Mouse (Mus musculus) skeletal muscle tissue, adult 2 months (tissue): Measurements from ENCODE around the gene Cd244a.
A peak's percentile ranks its signal among the peaks of the same experiment; 100 is the strongest.

ENCODE experiments used
- DNase-seq: peaks from one replicate; pipeline ENCODE4 v3.0.0-alpha.2; 2012; ENCODE audit warnings: low read depth, low spot score

Cd244a gene

DNA sequence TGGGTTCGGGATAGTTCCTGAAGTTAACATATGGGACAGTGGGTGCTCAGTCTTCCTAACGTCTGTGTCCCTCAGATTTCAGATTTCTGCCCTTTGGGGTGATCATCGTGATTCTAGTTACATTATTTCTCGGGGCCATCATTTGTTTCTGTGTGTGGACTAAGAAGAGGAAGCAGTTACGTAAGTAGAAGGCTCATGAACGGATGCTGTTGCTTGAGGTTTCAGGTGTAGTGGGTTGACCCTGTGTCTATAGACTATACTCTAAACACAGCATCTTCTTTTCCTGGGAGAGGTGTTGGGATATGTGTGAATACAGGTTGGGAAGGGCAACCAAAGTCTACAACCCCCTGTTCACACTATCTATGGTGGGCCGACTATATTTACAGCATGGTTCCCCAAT is 18.2 kb downstream of the Cd244a start:
- DNase-seq = no peak

DNA sequence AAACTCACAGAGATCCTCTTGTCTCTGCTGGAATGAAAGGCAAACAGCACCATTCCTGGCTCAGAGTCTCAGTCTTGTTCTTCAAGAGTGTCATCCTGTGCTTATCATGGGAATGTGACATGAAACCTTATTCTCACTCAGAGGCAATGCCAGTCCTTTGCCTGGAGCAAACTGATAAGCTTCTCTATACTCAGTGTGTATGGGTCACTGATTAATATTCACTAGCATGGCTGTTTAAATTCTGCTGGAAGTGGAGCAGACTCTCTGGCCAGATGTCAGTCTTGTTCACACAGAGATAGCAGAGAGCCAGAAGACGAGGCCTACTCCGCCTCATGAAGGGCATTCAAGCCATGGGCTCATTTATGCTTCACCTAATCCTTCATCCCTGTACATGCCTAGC is 25.6 kb downstream of the Cd244a start:
- no peak for DNase-seq

DNA sequence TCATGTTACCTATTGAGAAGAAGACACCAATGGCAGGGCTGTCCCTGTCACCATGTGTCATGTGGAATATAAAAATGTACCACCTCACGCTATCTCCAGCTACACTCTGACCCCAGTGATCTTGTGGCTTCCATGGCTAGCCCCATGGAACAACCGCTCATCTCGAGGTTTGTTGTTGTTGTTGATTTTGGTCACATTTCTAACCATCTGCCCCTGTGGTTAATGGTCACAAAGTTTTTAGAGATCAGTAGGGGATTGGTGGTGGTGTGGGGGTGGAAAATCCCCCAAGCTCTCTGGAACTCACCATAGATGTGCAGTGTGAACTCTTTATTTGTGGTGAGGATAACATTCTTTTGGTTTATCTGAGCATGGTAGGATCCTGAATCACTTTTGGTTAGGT is 45.7 kb downstream of the Cd244a start:
- no peak for DNase-seq

DNA sequence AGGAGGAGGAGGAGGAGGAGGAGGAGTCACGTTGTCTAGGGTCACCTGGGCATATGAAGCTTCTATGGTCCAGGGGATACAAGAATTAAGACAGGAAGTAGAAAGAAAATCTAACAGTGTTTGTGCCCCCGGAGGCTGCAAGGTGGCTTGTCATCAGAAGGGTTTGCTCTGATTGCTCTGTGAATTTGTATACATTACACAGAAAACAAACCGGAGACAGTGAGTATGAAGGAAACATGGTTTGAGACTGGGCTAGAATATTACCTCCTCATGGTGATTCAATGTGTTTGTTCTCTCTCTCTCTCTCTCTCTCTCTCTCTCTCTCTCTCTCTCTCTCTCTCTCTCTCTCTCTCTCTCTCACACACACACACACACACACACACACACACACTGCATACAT is 47.7 kb downstream of the Cd244a start:
- no peak for DNase-seq

DNA sequence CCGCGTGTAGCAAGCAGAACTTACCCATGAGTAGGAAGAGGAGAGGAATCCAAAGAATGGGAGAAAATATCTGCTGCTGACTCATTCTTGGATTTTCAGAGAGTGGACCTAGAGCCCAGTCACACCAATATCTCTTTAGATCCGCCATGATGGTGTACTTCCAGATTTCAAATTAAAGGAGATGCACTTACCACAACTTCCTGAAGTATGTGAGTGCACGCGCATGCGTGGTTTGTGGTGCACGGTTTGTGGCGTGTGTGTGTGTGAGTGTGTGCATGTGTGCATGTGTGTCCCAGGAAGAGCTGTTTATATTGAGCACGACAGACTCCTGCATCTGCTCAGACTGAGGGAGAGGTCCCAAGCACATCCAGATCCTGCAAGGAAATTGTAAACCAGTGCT is 48.2 kb downstream of the Cd244a start, which contains the start of gene Ly9:
Ly9 (minus strand) TSS at position 235 of the 400 bp plus-strand sequence.
- peak; percentile 34 for DNase-seq

DNA sequence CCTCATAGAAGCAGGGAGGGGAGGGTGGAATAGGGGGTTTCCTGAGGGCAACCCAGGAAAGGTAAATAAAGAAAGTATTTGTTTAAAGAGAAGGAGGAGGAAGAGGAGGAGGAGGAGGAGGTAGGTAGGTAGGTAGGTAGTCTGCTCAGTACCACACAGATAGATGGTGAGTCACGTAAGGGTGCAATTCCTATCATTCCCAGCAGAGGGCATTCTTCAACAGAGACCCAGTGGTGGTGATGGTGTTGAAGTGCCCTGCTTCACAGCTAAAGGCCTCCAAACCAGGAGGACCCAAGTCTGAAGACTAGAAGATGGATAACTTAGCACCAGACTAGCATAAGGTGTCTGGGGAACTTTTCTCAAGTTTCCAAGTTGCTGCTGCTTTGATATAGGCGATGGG is 51.0 kb downstream of the Cd244a start:
- no peak for DNase-seq

DNA sequence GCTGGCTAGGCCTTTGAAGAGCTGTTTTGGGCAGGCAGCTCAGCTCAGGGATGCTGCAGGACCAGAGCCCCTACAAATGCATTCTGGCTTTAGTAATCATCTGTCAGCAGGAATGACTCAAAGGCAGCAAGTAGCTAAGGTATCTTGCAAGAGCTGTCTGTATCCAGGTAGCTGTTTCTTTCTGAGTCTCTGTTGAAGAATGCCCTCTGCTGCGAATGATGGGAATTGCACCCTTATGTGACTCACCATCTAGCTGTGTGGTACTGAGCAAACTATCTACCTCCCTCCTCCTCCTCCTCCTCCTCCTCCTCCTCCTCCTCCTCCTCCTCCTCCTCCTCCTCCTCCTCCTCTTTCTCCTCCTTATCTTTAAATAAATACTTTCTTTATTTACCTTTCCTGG is 51.8 kb downstream of the Cd244a start:
- DNase-seq = no peak

DNA sequence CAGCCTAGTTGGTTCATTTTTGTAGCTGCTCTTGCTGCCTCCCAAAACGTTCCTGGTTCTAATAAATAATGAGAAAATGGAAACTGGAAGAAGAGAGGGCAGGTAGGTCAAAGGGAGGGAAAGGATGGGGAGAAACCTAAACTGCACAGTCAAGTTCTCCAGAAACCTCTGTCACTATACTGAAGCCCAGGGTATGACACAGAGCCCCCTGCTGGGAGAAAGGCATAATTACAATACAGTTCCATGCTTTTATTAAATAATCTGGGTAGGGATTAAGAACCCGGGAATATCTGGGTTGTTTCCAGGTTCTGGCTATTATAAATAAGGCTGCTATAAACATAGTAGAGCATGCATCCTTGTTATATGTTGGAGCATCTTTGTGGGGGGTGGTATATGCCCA is 55.0 kb downstream of the Cd244a start:
- DNase-seq = no peak

DNA sequence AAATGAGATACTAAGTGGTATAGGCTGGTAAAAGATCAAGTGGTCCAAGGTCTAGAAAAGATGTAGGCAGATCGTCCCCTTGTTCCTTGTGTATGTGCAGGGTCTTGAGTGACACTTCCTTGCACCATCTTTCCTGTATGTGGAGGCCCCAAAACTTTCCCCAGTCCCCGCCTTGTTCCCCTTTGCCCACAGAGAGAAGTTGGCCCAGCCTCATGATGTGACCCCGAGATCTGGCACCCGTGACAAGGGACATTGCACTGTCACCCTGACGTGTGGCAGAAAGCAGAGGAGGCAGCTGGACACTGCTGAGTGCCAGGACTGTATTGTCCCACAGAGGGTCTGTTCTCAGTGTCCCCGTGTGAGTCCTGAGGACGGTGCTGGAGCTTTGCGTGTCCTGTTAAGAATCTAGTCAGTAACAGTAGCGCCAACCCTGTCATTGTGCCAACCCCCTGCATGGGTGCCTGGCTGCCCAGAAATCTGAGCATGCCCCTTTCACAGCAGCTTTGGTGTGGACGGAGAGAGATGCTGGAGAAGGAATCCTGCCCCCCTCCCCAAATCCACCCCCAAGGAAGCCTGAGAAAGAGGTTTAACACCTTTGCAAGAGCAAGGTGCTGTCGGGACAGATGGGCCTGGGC is 58.0 kb downstream of the Cd244a start:
- DNase-seq = no peak

DNA sequence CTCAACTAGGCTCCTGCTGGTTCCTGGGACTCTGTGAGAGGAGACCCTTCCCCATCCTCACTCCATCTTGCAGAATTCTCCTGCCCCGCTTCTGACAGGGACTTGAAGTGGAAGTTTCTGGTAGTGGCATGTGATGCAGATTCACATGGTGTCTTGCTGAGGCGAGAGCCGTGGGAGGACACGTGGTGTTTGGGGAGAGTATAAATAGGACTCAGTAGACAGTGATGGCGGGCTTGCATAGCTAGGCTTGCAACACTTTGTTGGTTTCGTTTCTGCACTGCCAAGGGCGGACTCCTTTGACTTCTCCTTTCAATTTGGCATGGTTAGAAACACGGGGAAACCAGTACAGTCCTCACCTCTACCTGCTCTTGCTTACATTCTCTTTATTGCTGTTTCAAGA is 60.0 kb downstream of the Cd244a start:
- DNase-seq = peak; percentile 52

DNA sequence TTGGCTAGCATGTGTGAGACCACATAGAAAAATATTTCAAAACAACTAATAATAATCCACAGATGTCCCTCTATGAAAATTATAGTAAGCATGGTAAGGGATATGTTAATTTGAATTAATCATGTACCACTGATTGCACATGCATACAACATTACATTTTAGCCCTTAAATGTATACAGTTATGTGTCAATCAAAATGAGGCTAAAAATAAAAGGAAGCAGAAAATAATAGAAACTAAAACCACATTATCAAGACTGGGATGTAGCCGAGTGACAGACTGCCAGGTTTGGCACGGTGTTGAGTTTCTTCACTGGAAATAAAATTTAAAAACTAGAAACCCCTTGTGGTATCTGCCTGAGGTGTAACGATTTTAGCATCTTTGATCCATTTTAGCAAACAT is 60.7 kb downstream of the Cd244a start:
- no peak for DNase-seq

DNA sequence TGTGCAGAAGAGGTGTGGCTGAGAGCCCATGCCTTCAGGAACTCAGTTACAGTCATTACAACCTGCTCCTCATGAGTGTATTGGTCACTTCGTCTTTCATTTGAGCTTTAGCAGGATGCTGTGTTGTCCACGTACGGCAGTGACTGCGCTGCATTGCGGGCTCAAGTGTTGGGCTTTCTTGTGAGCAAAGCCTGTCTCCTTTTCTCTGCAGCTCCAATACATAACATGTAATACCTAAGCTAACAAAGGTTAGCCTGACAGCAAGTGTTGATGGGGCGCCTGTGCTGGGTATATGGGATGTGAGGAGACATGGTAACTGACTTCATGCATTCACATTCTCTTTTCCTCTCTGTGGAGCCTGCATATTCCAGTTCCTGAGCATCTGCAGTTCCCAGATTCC is 61.1 kb downstream of the Cd244a start:
- no peak for DNase-seq

DNA sequence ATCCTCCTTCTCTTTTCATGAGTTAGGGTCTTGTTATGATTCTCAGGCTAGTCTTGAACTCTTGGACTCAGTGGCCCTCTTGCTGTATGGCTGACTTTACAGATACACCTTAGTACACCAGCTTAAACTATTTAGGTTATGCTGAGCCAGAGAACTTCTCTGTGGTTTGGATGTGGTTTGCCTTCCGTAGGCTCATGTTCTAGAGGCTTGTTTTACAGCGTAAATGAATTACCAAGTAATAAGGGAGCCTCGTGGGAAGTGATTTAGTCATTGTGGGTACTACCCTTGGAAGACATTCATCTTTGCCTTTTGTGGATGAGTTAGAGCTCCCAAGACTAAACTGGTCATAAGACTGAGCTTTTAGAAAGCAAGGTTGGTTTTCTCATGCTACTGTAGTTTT is 68.8 kb downstream of the Cd244a start:
- no peak for DNase-seq

DNA sequence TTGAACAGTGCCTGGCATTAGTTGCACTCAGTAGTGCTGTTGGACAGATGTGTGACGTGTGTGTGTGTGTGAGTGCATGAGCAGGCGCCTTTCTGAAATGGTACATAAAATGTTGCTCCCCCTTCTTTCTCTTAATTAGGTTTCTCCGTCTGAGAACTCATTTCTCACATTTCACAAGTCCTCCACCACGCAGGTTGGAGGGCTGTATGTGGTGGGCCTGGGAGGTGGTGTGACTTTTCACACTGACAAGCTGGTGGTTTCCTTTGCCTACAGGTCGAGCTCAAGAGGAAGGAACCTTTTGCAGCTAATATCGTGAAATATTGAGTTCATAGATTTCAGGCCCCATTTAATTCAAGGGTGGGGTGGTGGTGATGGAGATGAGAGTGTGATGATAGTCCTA is 70.2 kb downstream of the Cd244a start:
- no peak for DNase-seq

DNA sequence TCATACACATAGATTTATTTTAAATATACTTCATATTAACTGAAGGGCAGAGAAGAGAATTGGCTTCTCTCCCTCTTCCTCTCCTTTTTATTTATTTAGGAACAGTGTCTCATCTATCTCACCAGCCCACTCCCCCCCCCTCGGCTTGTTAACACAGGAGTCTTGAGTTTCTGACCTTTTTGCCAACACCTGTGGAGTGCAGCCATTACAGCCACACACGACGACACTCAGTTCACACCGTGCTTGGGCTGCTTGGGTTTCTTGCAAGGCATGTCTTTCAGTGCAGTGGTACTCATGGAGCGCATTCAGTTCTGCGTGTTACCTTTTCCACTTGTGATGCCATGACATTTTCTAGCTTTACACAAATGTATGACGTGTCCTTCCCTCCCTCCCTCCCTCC is 71.0 kb downstream of the Cd244a start:
- no peak for DNase-seq

DNA sequence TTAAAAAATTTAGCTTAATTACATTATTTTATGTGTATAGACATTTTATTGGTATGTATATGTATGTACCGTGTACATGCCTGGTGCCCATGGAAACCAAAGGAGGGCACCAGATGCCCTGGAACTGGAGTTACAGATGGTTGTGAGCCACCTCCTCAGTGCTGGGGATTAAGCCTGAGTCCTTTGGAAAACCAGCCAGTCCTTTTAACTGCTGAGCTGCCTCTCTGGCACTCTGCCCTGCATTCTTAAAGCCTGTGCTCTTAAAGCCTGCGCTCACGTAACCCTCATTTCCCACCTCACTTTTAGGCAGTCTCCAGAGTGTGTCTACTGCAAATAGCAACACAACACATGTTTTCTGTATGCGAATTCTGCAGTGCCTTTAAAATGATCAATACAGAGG is 71.9 kb downstream of the Cd244a start:
- DNase-seq = no peak

DNA sequence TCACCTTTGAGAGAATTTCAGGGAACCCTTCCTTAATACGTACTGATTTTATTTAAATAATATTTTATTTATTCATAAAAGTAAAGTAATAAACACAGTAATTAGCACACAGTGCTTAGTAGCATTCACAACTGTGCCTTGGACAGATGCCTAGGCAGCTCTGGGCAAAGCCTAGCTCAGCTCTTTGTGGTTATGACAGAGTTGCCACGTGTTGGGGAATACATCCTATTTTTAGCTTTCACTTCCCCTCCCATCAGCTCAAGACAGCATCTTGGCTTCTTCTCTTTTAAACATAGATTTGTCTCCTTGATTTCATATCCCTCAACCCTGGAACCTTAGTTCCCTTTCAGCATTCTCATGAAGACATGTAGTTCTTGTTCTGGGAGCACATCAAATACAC is 72.5 kb downstream of the Cd244a start:
- DNase-seq = peak; percentile 52

DNA sequence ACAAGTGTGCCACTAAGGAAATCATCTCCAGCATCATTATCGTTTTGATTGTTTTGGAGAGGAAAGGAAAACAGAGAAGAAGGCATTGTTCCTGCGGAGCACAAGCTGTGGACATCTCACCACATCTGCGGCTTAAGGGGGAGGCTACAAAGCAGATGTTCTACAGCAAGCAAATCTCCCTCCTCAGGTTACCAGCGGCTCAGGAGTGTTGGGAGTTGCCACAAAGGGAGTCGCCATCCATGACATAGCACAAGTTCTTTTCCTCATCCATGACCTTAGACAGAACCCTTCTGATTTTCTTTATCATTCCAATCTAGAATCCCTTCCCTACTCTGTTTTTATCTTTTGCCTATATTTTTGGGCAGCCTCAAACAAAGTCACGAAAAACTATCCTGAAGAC is 76.7 kb downstream of the Cd244a start:
- no peak for DNase-seq

DNA sequence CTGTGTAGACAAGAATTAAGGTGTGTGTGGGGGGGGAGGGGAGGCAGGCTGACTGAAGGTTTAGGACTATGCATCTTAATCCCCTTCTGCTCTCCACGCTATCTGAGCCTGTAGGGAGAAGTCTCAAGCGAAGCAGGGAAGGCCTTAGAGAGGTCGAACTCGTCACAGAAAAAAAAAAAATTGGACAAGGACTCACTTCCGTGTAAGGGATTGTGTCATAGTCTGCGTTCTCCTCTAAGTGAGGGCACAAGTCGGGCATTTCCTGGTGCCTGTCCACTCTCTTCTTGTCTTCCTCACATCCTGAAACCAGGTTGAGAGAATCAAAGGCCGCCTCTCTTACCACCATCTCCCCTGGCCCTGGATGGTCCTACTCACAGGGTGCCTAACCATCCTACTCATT is 78.1 kb downstream of the Cd244a start:
- DNase-seq = no peak

DNA sequence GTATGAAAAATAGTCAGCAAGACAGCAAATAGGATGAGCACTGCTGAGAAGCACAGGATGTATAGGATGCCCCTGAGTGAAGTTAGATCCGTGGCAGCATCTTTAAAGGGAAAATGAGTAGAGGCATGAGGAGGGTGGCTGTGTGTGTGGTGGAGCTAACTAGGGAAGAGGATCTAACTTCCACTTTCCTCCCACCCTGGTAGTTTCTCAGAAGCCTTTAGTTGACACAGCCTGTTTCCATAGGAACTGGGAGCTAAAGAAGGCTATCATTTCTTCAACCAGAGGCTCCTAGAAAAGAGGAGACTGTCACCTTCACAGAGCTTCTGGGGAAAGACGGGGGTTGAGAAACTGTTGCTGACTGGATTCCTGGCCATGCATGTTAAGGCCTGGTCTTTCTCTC is 79.7 kb downstream of the Cd244a start:
- no peak for DNase-seq

DNA sequence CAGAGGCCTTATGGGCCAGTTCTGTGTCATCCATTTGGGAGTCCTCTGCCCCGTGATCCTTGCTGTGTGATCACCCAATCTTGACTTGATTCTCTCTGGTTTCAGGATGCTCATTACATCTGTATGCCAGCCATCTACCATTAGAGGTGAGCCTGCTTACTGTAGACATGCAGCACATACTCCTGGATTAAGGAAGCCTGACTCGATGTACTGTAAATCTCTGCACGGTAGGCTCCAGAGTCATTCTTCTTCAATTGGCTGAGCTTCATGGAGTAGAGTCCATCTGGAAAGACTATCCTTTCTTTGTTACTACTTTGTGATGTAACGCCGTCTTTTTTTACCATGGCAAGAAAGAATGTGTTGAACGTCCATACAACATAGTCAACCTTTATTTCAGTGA is 81.8 kb downstream of the Cd244a start:
- DNase-seq = no peak

DNA sequence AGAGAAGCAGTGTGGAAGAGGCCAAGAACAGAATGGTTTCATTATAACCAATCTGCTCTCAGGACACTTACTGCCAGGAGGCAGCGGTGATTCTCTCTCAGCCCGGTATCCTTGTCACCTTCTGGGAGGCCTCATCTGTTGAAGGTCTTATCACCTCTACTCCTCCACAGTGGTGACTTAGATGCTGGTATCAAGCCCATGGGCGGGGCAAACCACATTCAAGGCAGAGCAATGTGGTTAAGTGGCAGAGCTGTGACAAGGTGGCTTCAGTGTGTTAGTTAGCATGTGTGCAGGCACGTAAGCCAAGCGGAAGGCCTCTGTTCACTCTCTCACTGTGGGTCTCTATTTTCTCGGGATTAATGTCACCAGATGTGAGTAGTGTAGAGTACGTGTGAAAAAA is 84.6 kb downstream of the Cd244a start:
- no peak for DNase-seq

DNA sequence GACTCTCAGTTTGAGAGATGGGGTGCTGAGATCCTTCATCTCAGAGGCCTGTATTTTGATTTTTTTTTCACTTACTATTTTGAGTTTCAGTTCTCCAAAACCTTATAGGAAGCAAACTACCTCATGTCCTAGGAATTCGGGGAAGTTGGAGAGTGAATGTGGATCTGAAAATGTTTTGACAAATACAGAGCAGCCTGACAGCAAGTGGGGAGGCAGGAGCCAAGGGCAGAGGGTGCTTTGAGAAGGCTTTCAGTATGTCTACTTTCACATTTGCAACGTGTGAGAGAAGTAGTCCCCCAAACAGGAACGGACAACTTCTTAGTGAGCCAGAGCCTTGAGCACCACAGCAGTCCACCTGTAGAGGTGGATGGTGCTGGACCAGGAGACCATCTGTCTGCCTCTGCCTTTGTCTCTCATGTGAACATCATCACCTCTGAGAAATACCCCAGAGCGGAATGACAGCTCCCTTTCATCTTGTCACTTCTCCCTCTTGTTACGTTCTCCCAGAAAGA is 87.5 kb downstream of the Cd244a start:
- no peak for DNase-seq

DNA sequence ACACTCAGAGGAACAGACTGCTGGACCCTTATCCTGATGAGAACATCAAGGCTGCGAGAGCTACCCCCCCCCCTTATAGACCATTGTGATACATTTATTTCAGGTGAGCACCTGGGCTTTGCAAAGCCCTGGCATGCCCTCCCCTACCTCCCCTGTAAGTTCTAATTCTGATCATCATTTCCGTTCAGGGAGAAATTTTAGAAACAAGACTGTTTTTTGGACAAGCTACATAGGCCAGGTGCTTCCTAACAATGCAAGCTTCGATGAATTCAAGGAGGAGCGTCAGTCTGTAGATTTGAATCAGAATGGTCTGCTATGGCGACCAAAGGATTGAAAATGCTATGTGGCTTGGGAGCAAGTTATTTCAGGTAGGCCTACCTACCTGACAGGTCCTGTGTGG is 88.7 kb downstream of the Cd244a start:
- DNase-seq = no peak
